Mouse (Mus musculus): ENCODE measurements around the gene Oprm1.

Oprm1 gene

DNA sequence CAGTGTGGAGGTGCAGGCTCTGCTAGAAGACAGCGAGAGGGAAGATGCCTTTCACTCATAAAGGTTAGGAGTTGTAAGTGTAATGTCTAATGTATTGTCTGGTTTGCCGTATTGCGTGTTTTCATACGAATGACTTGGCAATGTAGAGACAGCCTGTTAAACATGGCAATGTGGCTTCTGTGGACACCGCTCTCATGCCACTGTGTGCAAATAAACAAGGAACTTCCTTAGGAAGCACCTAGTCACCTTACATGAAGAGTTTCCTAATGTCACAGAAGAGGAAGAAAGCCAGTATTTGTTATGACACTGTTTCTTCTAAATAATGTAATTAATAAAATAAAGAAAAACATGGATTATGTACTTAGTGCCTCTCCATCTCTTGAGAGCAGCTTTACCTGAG, 278.9 kb downstream of the Oprm1 start:
- ATAC-seq (ENCODE audit: low TSS enrichment) = no peak

DNA sequence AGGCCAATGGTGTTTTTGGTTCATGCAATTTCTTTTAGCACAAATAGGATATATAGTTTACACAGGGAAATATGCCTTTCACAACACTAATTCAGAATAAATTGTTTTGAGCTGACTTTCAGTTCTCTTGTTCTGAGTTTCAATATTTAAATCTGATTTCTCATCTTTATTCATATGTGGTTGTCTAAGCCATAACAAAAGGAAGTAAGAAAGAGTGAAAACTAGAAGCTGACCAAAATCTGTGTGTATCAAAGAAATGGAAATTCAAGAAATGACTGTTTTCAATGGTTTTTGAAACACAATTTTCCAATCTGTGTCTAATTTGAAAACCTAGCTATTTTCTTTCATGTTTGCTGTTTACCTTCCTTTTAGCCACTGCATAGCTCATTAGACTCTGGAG, 282.7 kb downstream of the Oprm1 start:
- ATAC-seq (ENCODE audit: low TSS enrichment) = no peak

DNA sequence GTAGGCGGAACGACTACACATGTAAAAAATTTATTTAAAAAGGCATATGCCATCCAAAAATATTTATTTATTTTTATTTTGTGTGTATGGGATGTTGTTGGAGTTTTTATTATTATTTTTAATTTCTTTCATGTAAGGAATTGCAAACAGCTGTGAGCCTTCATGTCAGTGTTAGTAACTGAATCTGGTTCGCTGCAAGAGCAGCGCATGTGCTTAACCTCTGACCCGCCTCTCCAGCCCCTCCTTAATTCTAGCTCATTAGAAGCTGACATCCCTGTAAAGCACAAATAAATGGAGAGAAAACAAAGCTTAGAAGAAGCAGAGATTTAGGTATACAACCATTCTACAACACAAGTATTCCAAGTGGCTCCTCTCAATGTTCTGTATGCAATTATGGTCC, 285.6 kb downstream of the Oprm1 start:
- ATAC-seq (ENCODE audit: low TSS enrichment) = no peak

DNA sequence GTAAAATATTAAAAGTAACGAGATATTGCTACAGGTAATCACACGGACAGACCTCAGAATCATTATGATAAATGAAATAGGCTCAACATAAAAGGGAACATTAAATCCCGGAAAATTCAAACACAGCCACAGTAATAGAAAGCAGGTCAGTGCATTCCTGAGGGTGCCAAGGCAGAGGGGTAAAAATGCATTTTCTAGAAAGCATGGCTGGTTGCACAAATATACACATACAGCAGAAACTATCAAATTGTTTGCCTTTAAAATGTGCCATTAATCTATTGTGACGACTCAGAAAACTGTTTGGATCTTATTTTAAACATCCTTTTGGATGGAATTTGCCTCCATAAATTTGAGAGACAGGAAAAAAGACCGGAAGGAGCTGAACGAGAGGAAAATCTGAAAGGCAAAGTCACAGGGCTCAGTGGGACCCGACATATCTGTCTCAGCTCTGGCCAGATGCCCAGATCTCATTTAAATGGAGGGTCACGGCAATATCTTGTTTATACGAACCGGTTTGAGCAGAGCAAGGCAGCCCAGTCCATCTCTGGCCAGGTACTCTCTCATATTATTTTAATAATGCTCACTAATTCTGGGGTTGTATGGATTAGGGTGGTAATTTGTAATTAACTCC, 289.1 kb downstream of the Oprm1 start:
- no peak for ATAC-seq (ENCODE audit: low TSS enrichment)

DNA sequence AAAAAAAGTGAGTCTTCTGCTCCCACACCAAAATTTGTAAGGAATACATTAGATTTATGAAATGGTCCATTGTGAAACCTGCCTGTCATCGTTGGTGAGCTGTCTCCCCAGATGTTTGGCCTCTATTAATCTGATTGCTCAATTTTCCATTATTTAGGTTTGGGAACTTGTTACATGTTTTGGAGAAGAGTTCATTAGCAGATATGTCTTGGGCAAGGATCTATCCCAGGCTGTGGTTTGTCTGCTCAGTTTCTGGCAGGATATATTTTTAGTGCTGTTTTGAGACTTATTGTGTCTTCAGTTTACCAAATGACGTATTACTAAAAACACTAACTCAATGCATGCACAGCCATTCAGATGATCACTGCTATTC, 289.6 kb downstream of the Oprm1 start:
- no peak for ATAC-seq (ENCODE audit: low TSS enrichment)

DNA sequence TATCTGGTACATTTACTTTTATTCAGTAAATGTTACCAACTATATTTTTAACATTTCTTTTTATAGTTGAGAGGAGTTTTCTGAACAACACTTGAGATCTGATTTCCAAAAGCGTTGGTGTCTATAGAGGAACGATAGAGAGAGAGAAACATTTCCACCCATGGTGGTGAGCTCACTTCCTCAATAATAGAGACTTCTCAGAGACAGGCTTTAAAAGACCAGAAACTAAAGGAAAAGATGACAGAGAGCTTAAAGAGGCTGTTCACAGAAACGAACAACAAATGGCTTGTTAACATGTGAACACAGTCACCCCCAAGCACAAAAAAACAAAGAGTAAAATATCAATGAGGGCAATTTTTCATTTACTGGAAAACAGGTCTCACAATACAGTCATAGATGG, 291.6 kb downstream of the Oprm1 start:
- peak; percentile 66 for ATAC-seq (ENCODE audit: low TSS enrichment)

DNA sequence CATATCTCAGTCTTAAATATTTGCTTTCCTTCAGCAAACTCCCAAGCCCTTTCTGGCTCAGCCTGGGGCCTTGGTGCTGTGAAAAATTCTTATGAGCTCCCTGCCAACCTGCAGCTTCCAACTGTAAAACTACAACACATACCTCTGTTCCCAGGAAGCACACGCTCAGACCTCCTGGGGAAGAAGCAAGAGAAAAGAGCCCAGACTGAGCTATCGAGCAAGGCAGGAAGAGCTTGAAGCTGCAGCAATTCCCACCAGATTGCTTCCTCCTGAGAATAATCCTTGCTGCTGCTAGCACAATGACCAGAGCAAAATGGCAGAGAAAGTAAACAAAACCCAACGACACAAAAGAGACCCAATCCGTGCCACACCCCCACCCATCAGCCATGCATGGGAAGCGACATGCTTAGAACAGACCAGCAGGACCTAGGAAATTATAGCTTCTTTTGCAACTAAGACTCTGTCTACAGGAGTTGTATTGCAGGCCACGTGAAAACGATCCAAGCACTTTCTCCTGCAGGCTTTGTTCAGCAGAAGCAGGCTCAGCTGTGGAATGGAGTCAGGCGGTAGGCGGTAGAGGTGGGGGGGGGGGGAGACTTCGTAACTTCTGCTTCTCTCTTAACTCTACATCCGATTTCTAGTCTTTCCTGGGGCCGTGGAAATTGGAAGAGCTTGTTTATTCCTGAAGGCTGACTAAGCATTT, 294.2 kb downstream of the Oprm1 start, which contains the start of gene Ipcef1:
Gene Ipcef1, minus strand, starts transcription at position 164 of the 703 bp plus-strand sequence.
- ATAC-seq (ENCODE audit: low TSS enrichment) = peak; percentile 47; the same call in 1 of the 2 replicates

DNA sequence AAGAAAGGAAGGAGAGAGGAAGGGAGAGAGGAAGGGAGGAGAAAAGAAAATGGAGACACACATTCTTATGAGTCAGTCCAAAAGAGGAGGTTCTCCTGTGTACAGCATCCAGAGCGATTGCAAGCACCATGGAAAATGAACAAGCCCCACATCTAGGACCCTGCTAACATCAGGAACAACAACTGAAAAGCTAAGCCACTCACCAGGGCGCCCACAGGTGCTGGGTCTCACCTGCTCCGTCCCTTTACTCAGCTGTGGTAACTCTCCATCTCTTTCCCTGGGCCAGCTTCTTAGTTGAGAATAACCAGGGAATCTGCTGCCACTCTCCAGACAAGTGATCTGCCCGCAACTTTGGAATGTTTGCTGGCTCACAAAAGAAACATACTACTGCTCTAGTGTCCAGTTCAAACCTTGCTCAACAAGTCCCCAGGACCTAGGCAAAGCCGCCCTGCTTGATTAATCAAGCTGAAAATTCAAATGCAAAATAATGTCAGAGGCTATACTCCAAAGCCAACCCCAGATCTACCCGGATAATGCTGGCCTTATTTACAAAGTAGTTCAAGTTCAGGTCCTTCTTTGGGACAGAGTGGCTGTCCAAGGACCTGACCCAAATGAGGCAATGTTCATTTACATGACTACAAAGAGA, 296.4 kb downstream of the Oprm1 start:
- ATAC-seq (ENCODE audit: low TSS enrichment) = no peak

DNA sequence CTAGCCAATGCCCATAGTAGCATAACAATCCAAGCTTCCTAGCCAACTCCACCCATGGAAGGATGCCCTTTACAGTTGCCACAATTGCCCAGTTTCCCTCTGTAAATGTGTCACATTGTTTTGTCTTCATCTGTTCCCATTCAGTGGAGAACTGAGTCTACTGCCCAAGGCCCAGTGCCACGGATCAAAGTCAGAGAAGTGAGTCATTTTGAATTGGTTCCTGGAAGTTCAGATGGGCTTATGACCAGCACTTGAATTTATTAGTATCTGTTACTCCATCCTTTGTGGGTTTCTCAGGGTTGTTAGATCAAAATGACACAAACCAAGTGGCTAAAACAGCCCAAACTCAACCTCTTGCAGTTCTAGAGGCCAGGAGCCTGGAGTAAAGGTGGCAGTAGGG, 299.2 kb downstream of the Oprm1 start:
- ATAC-seq (ENCODE audit: low TSS enrichment) = no peak

DNA sequence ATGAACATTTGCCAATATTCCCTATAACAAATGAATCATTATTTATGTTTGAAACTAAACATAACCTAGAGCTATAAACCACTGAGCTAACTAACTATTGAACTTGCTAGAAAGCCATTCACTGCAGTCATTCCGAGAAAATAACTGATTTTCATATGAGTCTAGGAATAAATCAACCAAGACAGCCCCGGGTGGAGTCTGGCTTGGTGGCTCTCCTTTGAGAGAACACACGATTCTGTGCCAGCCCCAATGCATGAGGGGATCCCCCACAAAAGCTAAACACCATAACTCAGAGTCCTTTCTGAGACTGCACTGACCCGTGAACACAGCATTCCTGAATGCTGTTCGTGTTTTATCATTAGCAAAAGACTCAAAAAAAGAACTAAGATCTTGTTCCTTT, 302.0 kb downstream of the Oprm1 start:
- no peak for ATAC-seq (ENCODE audit: low TSS enrichment)

DNA sequence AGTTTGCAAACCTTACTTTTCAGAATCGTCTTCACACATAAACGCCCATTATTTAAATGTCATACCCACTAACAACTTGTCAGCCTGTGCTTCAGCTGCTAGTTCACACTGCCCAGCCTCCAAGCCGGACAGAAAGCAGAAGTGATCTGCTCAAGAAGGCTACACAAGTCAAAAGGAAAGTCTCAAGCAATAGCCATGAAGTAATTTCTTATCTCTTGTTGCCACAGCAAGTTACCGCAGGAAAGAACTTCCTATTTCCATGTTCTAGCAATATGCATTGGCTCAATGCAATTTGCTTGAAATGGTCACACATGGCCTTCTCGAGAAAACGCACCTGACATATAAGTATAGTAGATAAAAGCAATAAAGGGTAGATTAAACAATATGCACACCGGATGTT, 304.7 kb downstream of the Oprm1 start:
- ATAC-seq (ENCODE audit: low TSS enrichment) = no peak

DNA sequence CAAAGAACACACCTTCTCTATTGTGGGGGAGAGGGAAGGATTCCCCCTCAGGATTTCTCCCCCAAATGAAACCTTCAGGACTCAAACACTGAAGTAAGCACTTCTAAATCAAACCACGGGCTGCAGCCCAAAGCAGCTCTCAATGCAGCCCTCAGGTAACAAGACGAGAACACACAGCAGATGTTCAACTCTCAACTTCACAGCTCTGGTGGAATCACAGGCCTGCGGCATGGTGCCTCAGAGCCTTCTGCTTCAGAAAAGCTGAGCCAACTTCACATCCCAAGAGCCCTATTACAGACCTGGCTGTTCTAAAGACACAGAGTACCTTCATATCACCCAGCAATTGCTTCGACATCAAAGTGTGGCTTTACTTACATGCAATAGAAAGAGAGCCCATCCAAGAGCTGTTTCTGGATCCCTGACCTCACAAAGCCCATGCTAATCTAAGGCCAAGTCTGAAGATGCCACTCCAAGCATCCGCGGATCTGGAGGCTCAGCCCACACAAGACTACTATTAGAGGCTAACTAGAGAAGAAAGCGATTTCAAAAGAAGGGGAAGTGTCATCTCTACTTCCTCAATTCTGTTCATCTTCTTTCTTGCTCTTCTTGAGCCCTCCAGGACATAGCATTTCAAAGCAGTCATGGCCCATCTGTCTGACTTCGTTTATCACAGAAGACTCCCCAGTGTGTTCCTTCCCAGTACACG, 305.6 kb downstream of the Oprm1 start:
- peak; percentile 78 for ATAC-seq (ENCODE audit: low TSS enrichment)

DNA sequence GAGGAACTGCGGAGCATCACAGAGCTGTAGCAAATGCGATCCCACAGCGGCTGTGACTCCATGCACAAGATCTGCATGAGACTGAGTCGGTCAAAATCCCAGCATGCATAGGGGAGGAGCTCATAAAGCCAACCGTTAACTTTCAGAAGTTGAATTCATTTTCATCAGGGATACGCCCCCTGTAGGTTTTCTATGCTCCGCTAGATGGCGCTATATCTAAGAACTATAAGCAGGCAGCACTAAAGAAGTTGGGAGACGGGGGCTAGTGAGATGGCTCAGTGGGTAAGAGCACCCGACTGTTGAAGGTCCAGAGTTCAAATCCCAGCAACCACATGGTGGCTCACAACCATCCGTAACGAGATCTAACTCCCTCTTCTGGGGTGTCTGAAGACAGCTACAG, 310.3 kb downstream of the Oprm1 start:
- no peak for ATAC-seq (ENCODE audit: low TSS enrichment)

DNA sequence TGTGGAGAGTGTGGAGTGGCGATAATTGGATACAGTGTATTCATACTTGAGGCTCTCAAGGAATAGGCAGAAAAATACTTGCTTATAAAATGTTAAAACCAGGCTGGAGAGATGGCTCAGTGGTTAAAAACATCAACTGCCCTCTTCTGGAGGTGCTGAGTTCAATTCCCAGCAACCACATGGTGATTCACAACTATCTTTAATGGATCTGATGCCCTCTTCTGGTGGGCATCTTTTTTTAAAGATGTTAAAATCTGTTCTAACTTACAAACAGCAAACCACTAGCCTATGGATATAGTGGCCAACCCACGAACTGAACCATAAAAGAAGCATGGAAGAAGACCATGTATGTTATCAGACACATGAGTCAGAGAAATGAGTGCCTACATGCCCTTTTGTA, 310.8 kb downstream of the Oprm1 start:
- no peak for ATAC-seq (ENCODE audit: low TSS enrichment)

DNA sequence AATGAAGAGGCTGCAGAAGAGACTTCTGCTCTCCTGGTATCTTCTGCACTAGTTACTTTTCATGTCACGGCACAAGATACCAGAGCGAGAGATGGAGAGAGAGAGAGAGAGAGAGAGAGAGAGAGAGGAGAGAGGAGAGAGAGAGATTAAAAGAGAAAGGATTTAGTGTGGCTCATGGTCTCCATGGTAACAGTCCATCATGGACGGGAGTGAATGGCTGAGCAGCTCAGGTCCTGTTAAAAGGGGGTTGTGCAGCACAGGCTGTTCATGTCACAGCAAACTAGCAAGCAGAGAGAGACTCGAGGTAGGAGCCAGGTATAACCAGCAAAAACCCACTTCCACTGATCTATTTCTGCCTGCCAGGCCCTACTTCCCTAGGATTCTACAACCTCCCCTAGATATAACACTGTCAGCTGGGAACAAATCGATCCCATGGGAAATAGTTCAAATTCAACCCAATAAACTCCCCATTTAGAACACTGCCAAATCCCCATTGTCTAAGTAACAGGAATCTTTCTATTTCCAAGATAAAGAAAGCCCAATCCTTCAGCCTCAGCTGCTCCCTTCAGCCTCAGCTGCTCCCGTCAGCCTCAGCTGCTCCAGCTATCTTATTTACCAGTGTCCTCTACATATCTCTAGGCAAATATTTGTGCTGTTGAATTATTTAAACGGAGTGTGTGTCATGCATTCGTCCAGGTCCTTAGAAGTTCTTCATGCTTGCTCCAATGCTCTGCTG, 312.0 kb downstream of the Oprm1 start:
- no peak for ATAC-seq (ENCODE audit: low TSS enrichment)

DNA sequence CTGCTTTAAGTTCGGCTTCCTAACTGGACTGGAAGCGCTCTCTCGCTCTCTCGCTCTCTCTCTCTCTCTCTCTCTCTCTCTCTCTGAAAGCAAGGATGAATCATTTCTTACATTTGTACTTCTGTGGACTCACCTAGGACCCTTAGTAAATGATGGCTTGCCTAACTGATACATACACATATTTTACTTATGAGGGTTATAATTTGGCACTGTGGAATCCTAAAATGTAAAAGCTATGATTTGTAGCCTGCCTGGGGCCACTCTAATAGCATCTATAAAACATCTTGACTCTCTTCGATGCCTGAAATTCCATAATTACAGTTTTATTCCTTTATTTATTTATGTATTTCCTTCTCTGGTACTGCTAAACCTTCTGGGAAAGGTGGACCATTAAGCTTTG, 312.6 kb downstream of the Oprm1 start:
- ATAC-seq (ENCODE audit: low TSS enrichment) = no peak

DNA sequence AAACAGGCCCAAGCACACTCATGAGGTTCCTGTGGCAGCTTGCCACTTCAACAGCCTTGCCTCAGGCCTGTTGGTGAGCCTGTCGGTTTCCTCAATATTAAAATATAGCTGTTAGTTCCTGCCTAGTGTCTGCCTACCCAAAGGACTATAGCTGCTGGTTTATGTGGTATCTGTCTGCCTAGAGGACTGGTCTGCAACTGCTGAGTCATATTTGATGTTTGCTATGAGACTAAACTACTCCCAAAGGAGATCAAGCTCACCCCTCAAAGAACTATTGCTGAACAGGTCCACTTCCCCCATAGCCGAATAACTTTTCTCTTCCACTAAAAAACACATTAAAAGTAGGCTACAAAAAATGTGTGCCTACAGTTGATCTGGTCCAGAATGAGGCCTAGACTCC, 315.9 kb downstream of the Oprm1 start:
- ATAC-seq (ENCODE audit: low TSS enrichment) = no peak

DNA sequence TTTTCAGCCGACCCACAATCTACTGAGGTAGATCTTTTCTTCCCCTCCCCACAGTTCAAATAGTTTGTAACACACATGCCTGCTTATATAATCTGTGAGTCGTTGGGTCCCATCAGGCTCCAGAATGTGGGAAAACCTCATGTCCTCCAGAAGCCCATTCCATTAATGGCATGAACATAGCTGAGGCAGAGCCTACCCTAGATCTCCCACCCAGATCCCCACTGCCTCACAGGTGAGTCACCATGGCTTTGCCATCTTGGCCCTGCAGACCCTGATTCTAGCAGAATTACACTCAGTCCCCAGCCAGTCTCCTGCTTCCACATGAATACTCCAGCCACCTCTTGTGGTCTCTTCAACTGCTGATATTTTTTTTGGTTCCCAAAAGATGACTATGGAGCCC, 317.4 kb downstream of the Oprm1 start:
- ATAC-seq (ENCODE audit: low TSS enrichment) = no peak

DNA sequence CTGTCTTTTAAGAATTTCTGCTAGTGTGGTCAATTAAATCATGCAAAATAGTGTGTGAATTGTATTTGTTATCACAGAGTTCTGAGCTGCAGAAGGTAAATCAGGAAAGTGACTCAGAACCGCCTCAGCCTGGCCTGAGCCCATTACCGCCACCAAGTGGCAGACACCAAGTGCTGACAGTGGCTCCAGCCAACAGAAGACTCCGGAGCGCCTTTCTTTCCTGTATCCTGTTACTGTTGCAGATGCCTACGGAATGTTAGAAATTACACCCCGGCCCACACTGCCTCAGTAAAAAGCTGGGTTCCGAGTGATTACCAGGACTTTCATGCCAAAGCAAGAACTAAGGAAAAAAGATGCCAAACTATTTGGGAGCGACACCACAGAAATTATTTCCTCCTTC, 317.9 kb downstream of the Oprm1 start:
- ATAC-seq (ENCODE audit: low TSS enrichment) = peak; percentile 100

DNA sequence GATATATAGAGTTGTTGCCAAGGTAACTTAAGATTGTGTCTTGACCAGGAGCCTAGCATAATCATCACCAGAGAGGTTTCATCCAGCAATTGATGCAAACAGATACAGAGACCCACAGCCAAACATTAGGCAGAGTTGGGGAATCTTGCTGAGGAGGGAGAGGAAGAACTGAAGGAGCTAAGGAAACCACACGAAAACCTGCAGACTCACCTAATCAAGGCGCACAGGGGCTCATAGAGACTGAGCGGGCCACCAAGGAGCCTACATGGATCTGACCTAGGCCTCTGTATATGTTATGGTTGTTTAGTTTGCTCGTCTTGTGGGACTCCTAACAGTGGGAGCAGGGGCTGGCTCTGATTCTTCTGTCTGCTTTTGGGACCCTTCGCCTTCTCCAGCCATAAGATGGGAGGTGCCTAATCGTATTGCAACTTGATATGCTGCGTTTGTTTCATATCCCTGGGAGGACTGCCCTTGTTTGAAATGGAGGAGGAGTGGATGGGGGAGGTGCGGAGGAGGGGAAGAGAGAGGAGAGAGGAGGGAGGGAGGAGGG, 318.4 kb downstream of the Oprm1 start:
- ATAC-seq (ENCODE audit: low TSS enrichment) = peak; percentile 25

DNA sequence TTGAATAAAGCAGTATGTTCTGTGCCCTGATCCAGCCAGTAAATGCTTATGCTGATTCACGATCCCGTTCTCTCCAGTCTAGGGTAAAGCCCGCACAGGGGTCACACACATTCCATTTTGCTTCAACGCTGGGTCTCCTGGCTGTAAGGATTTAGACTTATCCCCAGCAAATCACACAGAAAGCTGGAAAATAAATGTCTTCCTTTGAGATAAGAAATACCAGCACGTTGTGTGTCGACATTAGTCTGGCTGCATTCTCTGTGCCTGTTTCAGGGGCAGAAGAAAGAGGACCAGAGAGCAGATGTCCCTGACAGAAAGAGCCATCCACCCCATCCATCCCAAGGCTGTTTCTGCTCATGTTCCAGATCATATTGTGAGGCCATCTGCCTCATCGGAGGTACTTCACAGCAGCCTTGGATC, 319.1 kb downstream of the Oprm1 start:
- no peak for ATAC-seq (ENCODE audit: low TSS enrichment)

DNA sequence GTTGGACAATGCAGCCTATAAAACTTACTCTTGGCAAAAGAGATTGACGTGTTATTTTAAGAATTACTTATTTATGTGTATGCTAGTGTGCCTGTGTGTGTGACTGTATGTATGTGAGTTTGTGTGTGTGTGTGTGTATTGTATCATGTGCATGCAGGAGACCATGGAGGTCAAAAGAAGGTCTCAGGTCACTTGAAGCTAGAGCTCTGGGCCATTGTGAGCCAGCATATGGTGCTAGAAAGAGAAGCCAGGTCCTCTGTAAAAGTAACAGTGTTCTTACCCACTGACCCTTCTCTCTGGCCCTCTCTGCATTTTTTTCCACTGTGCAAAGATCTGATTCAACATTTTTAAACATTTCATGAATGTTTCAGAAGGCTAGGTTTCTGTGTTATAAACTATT, 319.7 kb downstream of the Oprm1 start:
- ATAC-seq (ENCODE audit: low TSS enrichment) = no peak
